Mouse (Mus musculus): ENCODE measurements around the gene Taf5.

Gene Taf5

GRCm38 (mm10) chr19:47067096-47067882 lies at the start of gene Taf5:
Gene Taf5, plus strand, starts transcription at chr19:47067746.
- in situ Hi-C loops (cut with MboI, MseI) = no loop called here

GRCm38 (mm10) chr19:47017831-47018230 lies 49.7 kb upstream of the Taf5 start:
- in situ Hi-C loops (cut with MboI, MseI) = no loop called here

GRCm38 (mm10) chr19:47018330-47018729 lies 49.2 kb upstream of the Taf5 start:
- in situ Hi-C loops (cut with MboI, MseI) = no loop called here

GRCm38 (mm10) chr19:47019326-47019725 lies 48.2 kb upstream of the Taf5 start:
- in situ Hi-C loops (cut with MboI, MseI) = no loop called here

- in situ Hi-C loops (cut with MboI, MseI) = no loop called here
These were observed 44.8 kb upstream of the Taf5 start for GRCm38 (mm10) chr19:47022709-47023108.

GRCm38 (mm10) chr19:47023546-47023945 lies 44.0 kb upstream of the Taf5 start:
- in situ Hi-C loops (cut with MboI, MseI) = no loop called here

GRCm38 (mm10) chr19:47024954-47025353 lies 42.6 kb upstream of the Taf5 start:
- in situ Hi-C loops (cut with MboI, MseI) = no loop called here

- in situ Hi-C loops (cut with MboI, MseI) = no loop called here
These were observed 41.0 kb upstream of the Taf5 start for GRCm38 (mm10) chr19:47026513-47026912.

GRCm38 (mm10) chr19:47029796-47030195 lies 37.8 kb upstream of the Taf5 start:
- in situ Hi-C loops (cut with MboI, MseI) = no loop called here

GRCm38 (mm10) chr19:47031770-47032169 lies 35.8 kb upstream of the Taf5 start:
- in situ Hi-C loops (cut with MboI, MseI) = no loop called here

GRCm38 (mm10) chr19:47034916-47035315 lies 32.6 kb upstream of the Taf5 start:
- in situ Hi-C loops (cut with MboI, MseI) = no loop called here

- in situ Hi-C loops (cut with MboI, MseI) = no loop called here
These were observed 30.9 kb upstream of the Taf5 start for GRCm38 (mm10) chr19:47036596-47036995.

GRCm38 (mm10) chr19:47040720-47041473 lies 26.6 kb upstream of the Taf5 start:
- in situ Hi-C loops (cut with MboI, MseI) = no loop called here

- in situ Hi-C loops (cut with MboI, MseI) = no loop called here
These were observed 23.9 kb upstream of the Taf5 start for GRCm38 (mm10) chr19:47043608-47044007.

GRCm38 (mm10) chr19:47046343-47046742 lies 21.2 kb upstream of the Taf5 start:
- in situ Hi-C loops (cut with MboI, MseI) = no loop called here

GRCm38 (mm10) chr19:47047236-47047833 lies 20.2 kb upstream of the Taf5 start:
- in situ Hi-C loops (cut with MboI, MseI) = no loop called here

GRCm38 (mm10) chr19:47049061-47049460 lies 18.5 kb upstream of the Taf5 start:
- in situ Hi-C loops (cut with MboI, MseI) = no loop called here

GRCm38 (mm10) chr19:47049840-47050239 lies 17.7 kb upstream of the Taf5 start:
- in situ Hi-C loops (cut with MboI, MseI) = no loop called here

- in situ Hi-C loops (cut with MboI, MseI) = no loop called here
These were observed 17.1 kb upstream of the Taf5 start, which contains the start of gene Pcgf6 for GRCm38 (mm10) chr19:47050271-47051032. Gene Pcgf6, minus strand, starts transcription at chr19:47050906.

- in situ Hi-C loops (cut with MboI, MseI) = no loop called here
These were observed 14.6 kb upstream of the Taf5 start for GRCm38 (mm10) chr19:47052927-47053326.

GRCm38 (mm10) chr19:47053471-47053870 lies 14.1 kb upstream of the Taf5 start:
- in situ Hi-C loops (cut with MboI, MseI) = no loop called here

- in situ Hi-C loops (cut with MboI, MseI) = no loop called here
These were observed 9.9 kb upstream of the Taf5 start for GRCm38 (mm10) chr19:47057684-47058083.
